ENCODE assay signal across 37 mouse cellular contexts in the genomic region with DNA sequence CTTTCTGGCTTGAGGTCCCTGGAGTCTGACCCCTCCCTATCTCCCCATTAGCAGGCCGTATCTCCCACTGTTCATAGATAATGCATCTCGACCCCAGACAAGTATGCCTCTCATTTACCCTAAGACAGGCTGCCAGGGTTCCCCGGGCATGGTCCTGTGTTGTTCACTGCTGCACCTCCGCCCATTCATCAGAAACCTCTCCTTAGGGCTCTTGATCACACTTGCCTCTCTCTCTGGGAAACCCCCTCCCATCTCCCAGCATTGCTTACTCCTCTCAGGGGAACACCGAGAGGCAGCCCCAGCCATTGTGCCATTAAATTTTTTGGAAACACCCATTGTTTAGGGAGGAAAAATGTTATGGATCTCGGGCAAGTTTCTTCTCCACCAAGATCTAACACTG. TPM values are rescaled to one million over a fixed set of nuclear protein-coding genes. Genes with fewer than 3 reads are reported as not detected.
DNase-seq lines count a peak whose midpoint lies in the region; ATAC-seq lines count a peak whose summit lies in the region.
"Had no signal": no experiment of that assay in that cellular context is flagged by ENCODE, and none has a peak within 500 bp of the region (broad histone marks: within the 10 kb centered on the region; RNA-seq: fewer than 3 reads in every experiment).

No protein-coding gene starts in this region.

- no peak for ATAC-seq in hindbrain, embryonic 13.5 days (ENCODE audit: low FRiP score)
- ATAC-seq in hindbrain, embryonic 15.5 days (ENCODE audit: low FRiP score, low read depth) = no peak; the same call in 1 of the 2 replicates
- ATAC-seq in neural tube, embryonic 14.5 days (ENCODE audit: low read depth) = 0 out of 2 replicates have a peak, but pooled peaks have one; percentile 18
- ATAC-seq: forebrain, embryonic 15.5 days; Patski had no signal

- intact Hi-C loops in gastrocnemius, postnatal 36 days (cut with DNase I) = no loop called here

- H3K9ac ChIP-seq in hindbrain, embryonic 13.5 days = 0 out of 2 replicates have a peak overlapping the region, but pooled peaks have one; percentile 30
- no peak overlapping the region for H3K9ac ChIP-seq in hindbrain, embryonic 15.5 days
- no peak overlapping the region; the same call in 1 of the 2 replicates for H3K9ac ChIP-seq in neural tube, embryonic 14.5 days (replicated peaks; ENCODE audit: low read depth, low read length)
- H3K9ac ChIP-seq: embryonic facial prominence, embryonic 13.5 days; forebrain, embryonic 15.5 days; heart, embryonic 12.5 days; limb, embryonic 12.5 days; liver, embryonic 15.5 days; lung, embryonic 14.5 days had no signal

- H3K9me3 ChIP-seq in hindbrain, embryonic 13.5 days = no peaks in the 10 kb centered on the region
- H3K9me3 ChIP-seq in hindbrain, embryonic 10.5 days = no peaks in the 10 kb centered on the region
- H3K9me3 ChIP-seq in hindbrain, embryonic 15.5 days = no peaks in the 10 kb centered on the region
- H3K9me3 ChIP-seq in neural tube, embryonic 14.5 days (ENCODE audit: control insufficient read depth, low read length) = no peaks in the 10 kb centered on the region
- H3K9me3 ChIP-seq: embryonic facial prominence, embryonic 13.5 days; forebrain, embryonic 10.5 days; forebrain, embryonic 15.5 days; heart, embryonic 12.5 days; limb, embryonic 12.5 days; liver, embryonic 15.5 days had no signal

- no peak overlapping the region for H3K4me3 ChIP-seq in hindbrain, embryonic 13.5 days
- no peak overlapping the region for H3K4me3 ChIP-seq in hindbrain, embryonic 10.5 days
- no peak overlapping the region for H3K4me3 ChIP-seq in hindbrain, embryonic 15.5 days
- H3K4me3 ChIP-seq in neural tube, embryonic 14.5 days (ENCODE audit: low read depth, low read length) = no peak overlapping the region
- H3K4me3 ChIP-seq: embryonic facial prominence, embryonic 13.5 days; forebrain, embryonic 10.5 days; forebrain, embryonic 15.5 days; gastrocnemius, adult 2 months; heart, adult 2 months; heart, embryonic 12.5 days; layer of hippocampus, adult 2 months; left cerebral cortex, adult 2 months; limb, embryonic 12.5 days; liver, embryonic 15.5 days had no signal

- H3K36me3 ChIP-seq in hindbrain, embryonic 13.5 days = no peaks in the 10 kb centered on the region
- no peaks in the 10 kb centered on the region for H3K36me3 ChIP-seq in hindbrain, embryonic 10.5 days
- H3K36me3 ChIP-seq in hindbrain, embryonic 15.5 days = no peaks in the 10 kb centered on the region
- no peaks in the 10 kb centered on the region for H3K36me3 ChIP-seq in neural tube, embryonic 14.5 days (ENCODE audit: control insufficient read depth, insufficient read depth, low read length)
- H3K36me3 ChIP-seq: embryonic facial prominence, embryonic 13.5 days; forebrain, embryonic 10.5 days; forebrain, embryonic 15.5 days; heart, embryonic 12.5 days; limb, embryonic 12.5 days; liver, embryonic 15.5 days had no signal

- H3K4me2 ChIP-seq in hindbrain, embryonic 13.5 days = peak overlapping the region; percentile 63
- peak overlapping the region; percentile 64 for H3K4me2 ChIP-seq in hindbrain, embryonic 15.5 days
- H3K4me2 ChIP-seq in neural tube, embryonic 14.5 days (ENCODE audit: low read depth, low read length) = no peak overlapping the region; the same call in 1 of the 2 replicates
- H3K4me2 ChIP-seq: embryonic facial prominence, embryonic 13.5 days; forebrain, embryonic 15.5 days; heart, embryonic 12.5 days; limb, embryonic 12.5 days; liver, embryonic 15.5 days; lung, embryonic 14.5 days had no signal

- 50% methylated on average over 6 of the region's 6 CpGs for WGBS in hindbrain, embryonic 13.5 days
- 66% methylated on average over 6 of the region's 6 CpGs for WGBS in hindbrain, embryonic 10.5 days
- WGBS in hindbrain, embryonic 15.5 days = 42% methylated on average over 6 of the region's 6 CpGs
- WGBS in neural tube, embryonic 14.5 days = 46% methylated on average over 6 of the region's 6 CpGs

- H3K4me1 ChIP-seq in hindbrain, embryonic 13.5 days (replicated peaks) = peaks cover 48% of the 10 kb centered on the region
- H3K4me1 ChIP-seq in hindbrain, embryonic 10.5 days (replicated peaks) = peaks cover 18% of the 10 kb centered on the region
- peaks cover 47% of the 10 kb centered on the region for H3K4me1 ChIP-seq in hindbrain, embryonic 15.5 days (replicated peaks)
- peaks cover 32% of the 10 kb centered on the region for H3K4me1 ChIP-seq in neural tube, embryonic 14.5 days (ENCODE audit: control insufficient read depth, insufficient read depth, low read length)
- H3K4me1 ChIP-seq: liver, embryonic 15.5 days had no signal

- peaks cover 18% of the 10 kb centered on the region for H3K27me3 ChIP-seq in hindbrain, embryonic 13.5 days
- H3K27me3 ChIP-seq in hindbrain, embryonic 10.5 days (ENCODE audit: insufficient read depth, poor library complexity, severe bottlenecking) = peaks cover 43% of the 10 kb centered on the region
- no peaks in the 10 kb centered on the region for H3K27me3 ChIP-seq in hindbrain, embryonic 15.5 days
- no peaks in the 10 kb centered on the region; the same call in 1 of the 2 replicates for H3K27me3 ChIP-seq in neural tube, embryonic 14.5 days (ENCODE audit: control insufficient read depth, insufficient read depth, low read length)

- peak overlapping the region; percentile 52 for H3K27ac ChIP-seq in hindbrain, embryonic 13.5 days
- H3K27ac ChIP-seq in hindbrain, embryonic 10.5 days = no peak overlapping the region
- H3K27ac ChIP-seq in hindbrain, embryonic 15.5 days (replicated peaks) = no peak overlapping the region
- H3K27ac ChIP-seq in neural tube, embryonic 14.5 days (ENCODE audit: low read depth, low read length) = no peak overlapping the region
- H3K27ac ChIP-seq: embryonic facial prominence, embryonic 13.5 days; forebrain, embryonic 10.5 days; forebrain, embryonic 15.5 days; gastrocnemius, adult 2 months; heart, adult 2 months; layer of hippocampus, adult 2 months; left cerebral cortex, adult 2 months; limb, embryonic 12.5 days; liver, embryonic 15.5 days had no signal

- DNase-seq in cerebellum, adult 8-10 months = peak; percentile 39
- no peak for DNase-seq in cerebellum, adult 11 months
- DNase-seq in hindbrain, embryonic 10.5 days (ENCODE audit: low spot score) = no peak
- no peak for DNase-seq in gastrocnemius, postnatal 36 days
- DNase-seq: adrenal gland, postnatal 14 days; gastrocnemius, adult 2 months; heart, adult 2 months; heart, postnatal 4 days; kidney, adult 18-20 months; kidney, postnatal 36 days; lung, embryonic 14.5 days; lung, postnatal 14 days; right cerebral cortex, postnatal 4 days; thymus, adult 2 months; thymus, postnatal 4 days had no signal

RNA-seq across cellular contexts. Expression of a gene that starts 2.9 kb away (rescaled TPM):
- polyA plus RNA-seq in hindbrain, embryonic 13.5 days (2015; fragmentation: Nextera tagmentation; extraction: Ambion mirVana) = 11.3 and 11.9 TPM in 2 replicates
- 1.4 and 2.5 TPM in 2 replicates for polyA plus RNA-seq in hindbrain, embryonic 10.5 days (2016; fragmentation: Nextera tagmentation; extraction: Ambion mirVana)
- polyA plus RNA-seq in hindbrain, embryonic 15.5 days (2015; fragmentation: Nextera tagmentation; extraction: Ambion mirVana) = 18.9 and 19.6 TPM in 2 replicates
- polyA plus RNA-seq in neural tube, embryonic 14.5 days (2014; fragmentation: Nextera tagmentation; extraction: Ambion mirVana) = 18.5 and 20.0 TPM in 2 replicates
- not detected for total RNA-seq in gastrocnemius, postnatal 36 days (2021)
- total RNA-seq: gastrocnemius, adult 2 months; heart, adult 2 months; liver, adult 2 months had no signal
- polyA plus RNA-seq: heart, adult 2 months; liver, embryonic 15.5 days; lung, embryonic 14.5 days had no signal

RNA-seq across cellular contexts. Expression of a gene that starts 27.1 kb away (rescaled TPM):
- polyA plus RNA-seq in hindbrain, embryonic 13.5 days (2015; fragmentation: Nextera tagmentation; extraction: Ambion mirVana) = 2.8 and 4.1 TPM in 2 replicates
- polyA plus RNA-seq in hindbrain, embryonic 10.5 days (2016; fragmentation: Nextera tagmentation; extraction: Ambion mirVana) = 1.5 and 1.7 TPM in 2 replicates
- 2.9 and 4.1 TPM in 2 replicates for polyA plus RNA-seq in hindbrain, embryonic 15.5 days (2015; fragmentation: Nextera tagmentation; extraction: Ambion mirVana)
- polyA plus RNA-seq in neural tube, embryonic 14.5 days (2014; fragmentation: Nextera tagmentation; extraction: Ambion mirVana) = 1.2 and 3.9 TPM in 2 replicates
- total RNA-seq in gastrocnemius, postnatal 36 days (2021) = 10 to 100 TPM; 10.6 to 10.9 TPM

RNA-seq across cellular contexts. Expression of a gene that starts 41.2 kb away (rescaled TPM):
- 28.5 and 28.6 TPM in 2 replicates for polyA plus RNA-seq in hindbrain, embryonic 13.5 days (2015; fragmentation: Nextera tagmentation; extraction: Ambion mirVana)
- 8.4 and 16.0 TPM in 2 replicates for polyA plus RNA-seq in hindbrain, embryonic 10.5 days (2016; fragmentation: Nextera tagmentation; extraction: Ambion mirVana)
- polyA plus RNA-seq in hindbrain, embryonic 15.5 days (2015; fragmentation: Nextera tagmentation; extraction: Ambion mirVana) = 39.1 and 42.7 TPM in 2 replicates
- 25.1 and 33.5 TPM in 2 replicates for polyA plus RNA-seq in neural tube, embryonic 14.5 days (2014; fragmentation: Nextera tagmentation; extraction: Ambion mirVana)
- 10 to 100 TPM; 22.3 to 23.2 TPM for total RNA-seq in gastrocnemius, postnatal 36 days (2021)

RNA-seq across cellular contexts. Expression of a gene that starts 42.3 kb away (rescaled TPM):
- not detected in 2 replicates for polyA plus RNA-seq in hindbrain, embryonic 13.5 days (2015; fragmentation: Nextera tagmentation; extraction: Ambion mirVana)
- not detected in 2 replicates for polyA plus RNA-seq in hindbrain, embryonic 10.5 days (2016; fragmentation: Nextera tagmentation; extraction: Ambion mirVana)
- not detected in 2 replicates for polyA plus RNA-seq in hindbrain, embryonic 15.5 days (2015; fragmentation: Nextera tagmentation; extraction: Ambion mirVana)
- not detected in 2 replicates for polyA plus RNA-seq in neural tube, embryonic 14.5 days (2014; fragmentation: Nextera tagmentation; extraction: Ambion mirVana)
- total RNA-seq in gastrocnemius, postnatal 36 days (2021) = not detected
- total RNA-seq: adrenal gland, postnatal 14 days; common myeloid progenitor, adult 5-6 weeks; gastrocnemius, adult 2 months; gastrocnemius, postnatal 4 days; heart, adult 2 months; heart, postnatal 4 days; layer of hippocampus, adult 2 months; layer of hippocampus, postnatal 14 days; left cerebral cortex, adult 2 months; left cerebral cortex, postnatal 25 days; liver, adult 2 months; MEL had no signal
- polyA plus RNA-seq: embryonic facial prominence, embryonic 13.5 days; forebrain, embryonic 10.5 days; forebrain, embryonic 15.5 days; frontal cortex, adult 2 months; heart, adult 2 months; heart, embryonic 12.5 days; heart, postnatal 0 days; intestine, embryonic 14.5 days; kidney, embryonic 16.5 days; limb, embryonic 12.5 days; liver, adult 2 months; liver, embryonic 15.5 days; lung, embryonic 14.5 days; Patski; thymus, adult 2 months had no signal

RNA-seq across cellular contexts. Expression of a gene that starts 48.7 kb away (rescaled TPM):
- 148 and 152 TPM in 2 replicates for polyA plus RNA-seq in hindbrain, embryonic 13.5 days (2015; fragmentation: Nextera tagmentation; extraction: Ambion mirVana)
- polyA plus RNA-seq in hindbrain, embryonic 10.5 days (2016; fragmentation: Nextera tagmentation; extraction: Ambion mirVana) = 247 and 261 TPM in 2 replicates
- 148 and 155 TPM in 2 replicates for polyA plus RNA-seq in hindbrain, embryonic 15.5 days (2015; fragmentation: Nextera tagmentation; extraction: Ambion mirVana)
- polyA plus RNA-seq in neural tube, embryonic 14.5 days (2014; fragmentation: Nextera tagmentation; extraction: Ambion mirVana) = 133 and 153 TPM in 2 replicates
- 10 to 100 TPM; 36.1 to 45.9 TPM for total RNA-seq in gastrocnemius, postnatal 36 days (2021)
